Mouse (Mus musculus) kidney, postnatal 4 days (tissue): ENCODE data around the gene Nags.

Experiments used
- DNase-seq, 2 experiments: peaks; one replicate each; pipeline ENCODE4 v3.0.0; 2021; ENCODE audit warnings: mixed read lengths in 2 of 2

Nags gene

GRCm38 (mm10) chr11:102145471-102146001, at the start of gene Nags:
Gene Nags (plus strand): TSS chr11:102145513.
- peak; percentile 28 to 53 for DNase-seq

GRCm38 (mm10) chr11:102095676-102096075, 49.6 kb upstream of the Nags start:
- DNase-seq: no peak

- DNase-seq: no peak
These were observed 48.9 kb upstream of the Nags start for GRCm38 (mm10) chr11:102096446-102096845.

- peak; percentile 82 to 91 for DNase-seq
These were observed 48.4 kb upstream of the Nags start for GRCm38 (mm10) chr11:102096887-102097391.

- no peak for DNase-seq
These were observed 44.1 kb upstream of the Nags start, which contains the start of gene Ppy for GRCm38 (mm10) chr11:102101219-102101618. Gene Ppy (minus strand): TSS chr11:102101319.

GRCm38 (mm10) chr11:102102485-102103258, 42.6 kb upstream of the Nags start:
- peak; percentile 84 to 87 for DNase-seq

GRCm38 (mm10) chr11:102106911-102107310, 38.4 kb upstream of the Nags start:
- peak; percentile 38 to 41 for DNase-seq

- no peak for DNase-seq
These were observed 37.6 kb upstream of the Nags start, which contains the start of gene Pyy for GRCm38 (mm10) chr11:102107732-102108131. Gene Pyy (minus strand): TSS chr11:102107832.

GRCm38 (mm10) chr11:102111576-102111975, 33.7 kb upstream of the Nags start:
- DNase-seq: no peak

GRCm38 (mm10) chr11:102116241-102116640, 29.1 kb upstream of the Nags start:
- no peak for DNase-seq

GRCm38 (mm10) chr11:102117386-102117785, 27.9 kb upstream of the Nags start:
- DNase-seq: no peak

- DNase-seq: no peak
These were observed 10.8 kb upstream of the Nags start for GRCm38 (mm10) chr11:102134516-102134915.

- no peak for DNase-seq
These were observed 7.5 kb upstream of the Nags start for GRCm38 (mm10) chr11:102137625-102138446.

- peak; percentile 77 to 83 for DNase-seq
These were observed 6.9 kb upstream of the Nags start for GRCm38 (mm10) chr11:102138447-102138740.

GRCm38 (mm10) chr11:102140508-102140907, 4.8 kb upstream of the Nags start:
- DNase-seq: peak; percentile 73

- DNase-seq: no peak
These were observed 3.0 kb upstream of the Nags start for GRCm38 (mm10) chr11:102142355-102142754.

- DNase-seq: no peak
These were observed 299 bp upstream of the Nags start for GRCm38 (mm10) chr11:102144957-102145470.

- DNase-seq: peak in 1 of 2 experiments; percentile 25
These were observed 692 bp downstream of the Nags start for GRCm38 (mm10) chr11:102146005-102146404.

- no peak for DNase-seq
These were observed 1.2 kb downstream of the Nags start for GRCm38 (mm10) chr11:102146531-102146930.

GRCm38 (mm10) chr11:102147213-102147989, 2.1 kb downstream of the Nags start:
- DNase-seq: peak in 1 of 2 experiments; percentile 29

- peak; percentile 95 for DNase-seq
These were observed 10.9 kb downstream of the Nags start, which contains the start of gene Tmem101 for GRCm38 (mm10) chr11:102156039-102156785. Gene Tmem101 (minus strand): TSS chr11:102156404.

- DNase-seq: no peak
These were observed 11.4 kb downstream of the Nags start for GRCm38 (mm10) chr11:102156786-102157089.
